Mouse (Mus musculus): Measurements from ENCODE around the gene Pikfyve. TPM values are rescaled to one million over a fixed set of nuclear protein-coding genes. Genes with fewer than 3 reads are reported as not detected.
A peak's percentile ranks its signal among the peaks of the same experiment; 100 is the strongest.

Pikfyve gene
- polyA plus RNA-seq, 1 experiment from 2014 or later = 3.6 TPM

- Histone ChIP-seq H3K9ac (replicated peaks) (no peak overlapping the region), H3K4me3 (ENCODE audit: low read depth, low read length) (no peak overlapping the region), H3K4me2 (ENCODE audit: low read depth, low read length) (no peak overlapping the region), H3K27me3 (ENCODE audit: insufficient read depth, low read length) (no peaks in the 10 kb centered on the region), H3K36me3 (replicated peaks; ENCODE audit: insufficient read depth, low read length) (no peaks in the 10 kb centered on the region), H3K27ac (ENCODE audit: low read depth) (no peak overlapping the region), H3K9me3 (ENCODE audit: low read length) (no peaks in the 10 kb centered on the region), H3K4me1 (ENCODE audit: insufficient read depth) (no peaks in the 10 kb centered on the region)
- DNase-seq (no peak), ATAC-seq (no peak)
- no peak for TF ChIP-seq CTCF (IDR thresholded peaks at IDR 0.05; ENCODE audit: low read depth)
- no peak for TF ChIP-seq EP300 (IDR thresholded peaks at IDR 0.05; ENCODE audit: low read depth)
- 77% methylated on average over 3 of the region's 3 CpGs for WGBS (ENCODE audit: insufficient replicate concordance)
Measured at GRCm38 (mm10) chr1:65280461-65280860, 94.0 kb downstream of the Pikfyve start.

GRCm38 (mm10) chr1:65281756-65282155 lies 95.3 kb downstream of the Pikfyve start, which contains the start of gene Pth2r:
Gene Pth2r (plus strand): TSS chr1:65282056.
- H3K4me3 ChIP-seq (ENCODE audit: low read depth, low read length) = no peak within 1 kb of the TSS
- 75% methylated on average over 6 of the region's 6 CpGs for WGBS (ENCODE audit: insufficient replicate concordance)
- H3K9me3 ChIP-seq (ENCODE audit: low read length) = no peaks in the 10 kb centered on the region
- no peak within 1 kb of the TSS for H3K4me2 ChIP-seq (ENCODE audit: low read depth, low read length)
- H3K27me3 ChIP-seq (ENCODE audit: insufficient read depth, low read length) = no peaks in the 10 kb centered on the region
- ATAC-seq (no peak), DNase-seq (no peak)
- H3K27ac ChIP-seq (ENCODE audit: low read depth) = no peak within 1 kb of the TSS
- H3K36me3 ChIP-seq (replicated peaks; ENCODE audit: insufficient read depth, low read length) = no peaks in the 10 kb centered on the region
- no peak for TF ChIP-seq CTCF (IDR thresholded peaks at IDR 0.05; ENCODE audit: low read depth)
- TF ChIP-seq EP300 (IDR thresholded peaks at IDR 0.05; ENCODE audit: low read depth) = no peak
- H3K9ac ChIP-seq (replicated peaks) = no peak within 1 kb of the TSS
- H3K4me1 ChIP-seq (ENCODE audit: insufficient read depth) = no peaks in the 10 kb centered on the region

GRCm38 (mm10) chr1:65282766-65283165 lies 96.3 kb downstream of the Pikfyve start:
- ATAC-seq = no peak
- peak; percentile 30 for DNase-seq
- no peak overlapping the region for H3K27ac ChIP-seq (ENCODE audit: low read depth)
- no peak overlapping the region for H3K4me3 ChIP-seq (ENCODE audit: low read depth, low read length)
- no peak overlapping the region for H3K9ac ChIP-seq (replicated peaks)
- H3K4me1 ChIP-seq (ENCODE audit: insufficient read depth) = no peaks in the 10 kb centered on the region
- no peaks in the 10 kb centered on the region for H3K36me3 ChIP-seq (replicated peaks; ENCODE audit: insufficient read depth, low read length)
- no peaks in the 10 kb centered on the region for H3K27me3 ChIP-seq (ENCODE audit: insufficient read depth, low read length)
- WGBS (ENCODE audit: insufficient replicate concordance) = 9% methylated on average over 6 of the region's 6 CpGs
- no peak overlapping the region for H3K4me2 ChIP-seq (ENCODE audit: low read depth, low read length)
- no peaks in the 10 kb centered on the region for H3K9me3 ChIP-seq (ENCODE audit: low read length)
- no peak for TF ChIP-seq EP300 (IDR thresholded peaks at IDR 0.05; ENCODE audit: low read depth)
- TF ChIP-seq CTCF (IDR thresholded peaks at IDR 0.05; ENCODE audit: low read depth) = peak; percentile 67

- no peak overlapping the region for H3K9ac ChIP-seq (replicated peaks)
- H3K4me2 ChIP-seq (ENCODE audit: low read depth, low read length) = no peak overlapping the region
- ATAC-seq = no peak
- no peak for DNase-seq
- no peaks in the 10 kb centered on the region for H3K4me1 ChIP-seq (ENCODE audit: insufficient read depth)
- H3K27me3 ChIP-seq (ENCODE audit: insufficient read depth, low read length) = peaks cover 11% of the 10 kb centered on the region
- no peaks in the 10 kb centered on the region for H3K36me3 ChIP-seq (replicated peaks; ENCODE audit: insufficient read depth, low read length)
- H3K27ac ChIP-seq (ENCODE audit: low read depth) = no peak overlapping the region
- TF ChIP-seq EP300 (IDR thresholded peaks at IDR 0.05; ENCODE audit: low read depth) = no peak
- H3K4me3 ChIP-seq (ENCODE audit: low read depth, low read length) = no peak overlapping the region
- 75% methylated on average over 3 of the region's 3 CpGs for WGBS (ENCODE audit: insufficient replicate concordance)
- H3K9me3 ChIP-seq (ENCODE audit: low read length) = no peaks in the 10 kb centered on the region
Measured at GRCm38 (mm10) chr1:65308476-65308875, 122.0 kb downstream of the Pikfyve start.

GRCm38 (mm10) chr1:65311214-65311933 lies 124.9 kb downstream of the Pikfyve start:
- no peak overlapping the region for H3K4me2 ChIP-seq (ENCODE audit: low read depth, low read length)
- no peak overlapping the region for H3K4me3 ChIP-seq (ENCODE audit: low read depth, low read length)
- no peaks in the 10 kb centered on the region for H3K4me1 ChIP-seq (ENCODE audit: insufficient read depth)
- H3K9me3 ChIP-seq (ENCODE audit: low read length) = no peaks in the 10 kb centered on the region
- H3K27ac ChIP-seq (ENCODE audit: low read depth) = no peak overlapping the region
- TF ChIP-seq EP300 (IDR thresholded peaks at IDR 0.05; ENCODE audit: low read depth) (no peak), CTCF (IDR thresholded peaks at IDR 0.05; ENCODE audit: low read depth) (no peak)
- no peaks in the 10 kb centered on the region for H3K36me3 ChIP-seq (replicated peaks; ENCODE audit: insufficient read depth, low read length)
- H3K27me3 ChIP-seq (ENCODE audit: insufficient read depth, low read length) = peaks cover 11% of the 10 kb centered on the region
- ATAC-seq = no peak
- no peak for DNase-seq
- 5% methylated on average over 27 of the region's 29 CpGs for WGBS (ENCODE audit: insufficient replicate concordance)
- no peak overlapping the region for H3K9ac ChIP-seq (replicated peaks)

GRCm38 (mm10) chr1:65312118-65312517 lies 125.6 kb downstream of the Pikfyve start:
- no peak overlapping the region for H3K4me2 ChIP-seq (ENCODE audit: low read depth, low read length)
- TF ChIP-seq EP300 (IDR thresholded peaks at IDR 0.05; ENCODE audit: low read depth) (no peak), CTCF (IDR thresholded peaks at IDR 0.05; ENCODE audit: low read depth) (peak; percentile 55)
- ATAC-seq (no peak), DNase-seq (no peak)
- no peak overlapping the region for H3K9ac ChIP-seq (replicated peaks)
- 10% methylated on average over 7 of the region's 7 CpGs for WGBS (ENCODE audit: insufficient replicate concordance)
- peaks cover 11% of the 10 kb centered on the region for H3K27me3 ChIP-seq (ENCODE audit: insufficient read depth, low read length)
- no peak overlapping the region for H3K27ac ChIP-seq (ENCODE audit: low read depth)
- no peaks in the 10 kb centered on the region for H3K4me1 ChIP-seq (ENCODE audit: insufficient read depth)
- no peaks in the 10 kb centered on the region for H3K9me3 ChIP-seq (ENCODE audit: low read length)
- H3K4me3 ChIP-seq (ENCODE audit: low read depth, low read length) = no peak overlapping the region
- H3K36me3 ChIP-seq (replicated peaks; ENCODE audit: insufficient read depth, low read length) = no peaks in the 10 kb centered on the region
